Mouse (Mus musculus) forebrain, embryonic 13.5 days (tissue): ENCODE data around the gene Tpd52l1. TPM values are rescaled to one million over a fixed set of nuclear protein-coding genes. Genes with fewer than 3 reads are reported as not detected.

Source experiments
- ATAC-seq: fragments of 200-750 bp; cut with Nextera tagmentation; 2 replicates; pipeline ENCODE4 v1.8.0; 2017
- H3K27ac ChIP-seq: fragments of 300-500 bp; sonication (generic); 2 replicates; pipeline ENCODE4 v1.5.1; 2015; ENCODE audit warnings: inconsistent platforms, mild to moderate bottlenecking, moderate library complexity
- H3K27me3 ChIP-seq: fragments of 300-500 bp; sonication (generic); 2 replicates; pipeline ENCODE4 v1.6.1; 2015; ENCODE audit warnings: mild to moderate bottlenecking, inconsistent platforms
- H3K36me3 ChIP-seq: fragments of 300-500 bp; sonication (generic); 2 replicates; pipeline ENCODE4 v1.6.1; 2015; ENCODE audit warnings: mild to moderate bottlenecking, inconsistent platforms; ENCODE audit not compliant: poor library complexity, severe bottlenecking
- H3K4me1 ChIP-seq: fragments of 300-500 bp; sonication (generic); 2 replicates; pipeline ENCODE4 v1.6.1; 2015; ENCODE audit warnings: inconsistent platforms
- H3K4me2 ChIP-seq: fragments of 300-500 bp; sonication (generic); 2 replicates; pipeline ENCODE4 v1.6.1; 2015; ENCODE audit warnings: inconsistent platforms, mild to moderate bottlenecking, moderate library complexity
- H3K4me3 ChIP-seq: fragments of 300-500 bp; sonication (generic); 2 replicates; pipeline ENCODE4 v1.5.1; 2015; ENCODE audit warnings: mild to moderate bottlenecking, inconsistent platforms
- H3K9ac ChIP-seq: fragments of 300-500 bp; sonication (generic); 2 replicates; pipeline ENCODE4 v1.6.1; 2015; ENCODE audit warnings: mild to moderate bottlenecking, inconsistent platforms
- H3K9me3 ChIP-seq: fragments of 300-500 bp; sonication (generic); replicated peaks from 2 replicates; pipeline ENCODE4 v1.6.1; 2016; ENCODE audit warnings: inconsistent platforms
- WGBS: fragments of 180-500 bp; shearing (Covaris S2); methylation state at CpG from one replicate; pipeline ENCODE4 v1.1.7; 2015; 5-methylcytosine and 5-hydroxymethylcytosine counted together
- polyA plus RNA-seq: library from polyadenylated mRNA; unstranded; fragments of >200 nt; fragmentation: Nextera tagmentation; extraction: Ambion mirVana; gene quantifications from 2 replicates; pipeline ENCODE4 v1.2.1, GENCODE M21; 2015

Gene Tpd52l1
- 10.7 and 12.5 TPM in 2 replicates for polyA plus RNA-seq

DNA sequence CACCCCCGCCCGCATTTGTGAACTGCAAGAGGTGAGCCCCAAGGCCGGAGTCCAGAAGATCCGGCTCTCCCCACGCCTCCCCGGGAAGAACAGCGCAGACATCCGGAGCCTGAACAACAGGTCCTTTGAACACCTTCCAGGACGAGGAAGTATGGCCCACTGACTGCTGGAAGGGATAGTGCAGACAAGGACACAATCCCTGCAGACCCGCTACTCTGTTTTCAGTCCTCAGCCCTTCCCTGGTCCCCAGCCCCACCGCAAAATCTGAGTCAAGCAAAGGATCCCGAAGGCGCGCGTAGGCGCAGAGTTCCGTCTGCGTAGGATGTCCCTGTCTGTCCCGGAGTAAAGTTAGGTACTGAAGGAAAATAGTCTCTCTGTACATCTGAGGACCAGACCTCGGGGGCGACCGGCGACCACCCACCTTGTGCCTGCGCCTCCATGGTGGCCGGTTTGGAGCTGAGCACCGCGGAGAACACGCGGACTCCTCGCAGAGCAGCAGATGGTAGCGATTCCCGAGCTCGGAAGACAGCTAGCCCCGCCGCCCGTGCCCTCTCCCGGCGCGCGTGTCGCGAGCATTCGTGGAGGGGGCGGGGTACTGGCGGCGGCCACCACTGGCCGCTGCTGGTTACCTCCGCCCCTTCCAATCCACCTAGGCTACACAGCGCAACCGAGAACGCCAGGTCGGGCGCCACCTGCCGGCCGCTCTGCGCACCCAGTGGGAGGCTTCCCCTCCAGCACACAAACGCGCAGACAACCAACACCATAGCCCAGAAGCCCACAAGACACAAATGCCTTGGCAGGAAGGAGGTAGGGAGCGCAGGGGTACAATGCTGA is at the start of gene Tpd52l1:
TSS of gene Tpd52l1 (minus strand) at position 668 of the 834 bp plus-strand sequence.
- peak within 1 kb of the TSS; percentile 61 for H3K4me3 ChIP-seq
- 1% methylated on average over 59 of the region's 59 CpGs for WGBS
- peak within 1 kb of the TSS; percentile 66 for H3K4me2 ChIP-seq
- peak within 1 kb of the TSS; percentile 53 for H3K9ac ChIP-seq
- no peak within 1 kb of the TSS for H3K27ac ChIP-seq
- H3K27me3 ChIP-seq = no peaks in the 10 kb centered on the region
- ATAC-seq = peak; percentile 99
- no peaks in the 10 kb centered on the region for H3K9me3 ChIP-seq
- no peaks in the 10 kb centered on the region for H3K36me3 ChIP-seq
- H3K4me1 ChIP-seq = peaks cover 4% of the 10 kb centered on the region; the same call in 1 of the 2 replicates

DNA sequence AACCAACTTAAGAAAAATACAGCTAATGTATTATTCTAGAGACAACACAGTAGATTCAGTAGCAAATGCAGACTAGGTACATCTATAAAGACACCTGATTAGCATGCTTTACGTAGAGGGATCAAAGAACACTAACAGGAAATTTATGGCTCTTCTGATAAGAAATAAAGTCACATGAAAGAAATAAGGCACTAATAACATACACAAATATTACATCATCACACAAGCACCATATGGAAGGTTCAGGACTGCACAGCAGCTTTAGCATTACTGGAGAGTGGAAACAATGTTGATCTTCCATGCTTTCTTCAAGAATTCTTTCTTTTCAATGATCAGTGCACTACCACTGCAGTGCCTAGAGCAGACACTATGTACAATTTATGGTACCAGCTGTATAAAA is 48.5 kb upstream of the Tpd52l1 start:
- no peak overlapping the region for H3K9ac ChIP-seq
- H3K9me3 ChIP-seq = 0 out of 2 replicates have a peak, but pooled peaks cover 4% of the 10 kb centered on the region
- H3K4me1 ChIP-seq = no peaks in the 10 kb centered on the region
- H3K4me2 ChIP-seq = no peak overlapping the region
- H3K36me3 ChIP-seq = no peaks in the 10 kb centered on the region
- no peak overlapping the region for H3K4me3 ChIP-seq
- H3K27me3 ChIP-seq = no peaks in the 10 kb centered on the region
- WGBS = 91% methylated on average over 1 of the region's 1 CpGs
- no peak for ATAC-seq
- no peak overlapping the region for H3K27ac ChIP-seq

DNA sequence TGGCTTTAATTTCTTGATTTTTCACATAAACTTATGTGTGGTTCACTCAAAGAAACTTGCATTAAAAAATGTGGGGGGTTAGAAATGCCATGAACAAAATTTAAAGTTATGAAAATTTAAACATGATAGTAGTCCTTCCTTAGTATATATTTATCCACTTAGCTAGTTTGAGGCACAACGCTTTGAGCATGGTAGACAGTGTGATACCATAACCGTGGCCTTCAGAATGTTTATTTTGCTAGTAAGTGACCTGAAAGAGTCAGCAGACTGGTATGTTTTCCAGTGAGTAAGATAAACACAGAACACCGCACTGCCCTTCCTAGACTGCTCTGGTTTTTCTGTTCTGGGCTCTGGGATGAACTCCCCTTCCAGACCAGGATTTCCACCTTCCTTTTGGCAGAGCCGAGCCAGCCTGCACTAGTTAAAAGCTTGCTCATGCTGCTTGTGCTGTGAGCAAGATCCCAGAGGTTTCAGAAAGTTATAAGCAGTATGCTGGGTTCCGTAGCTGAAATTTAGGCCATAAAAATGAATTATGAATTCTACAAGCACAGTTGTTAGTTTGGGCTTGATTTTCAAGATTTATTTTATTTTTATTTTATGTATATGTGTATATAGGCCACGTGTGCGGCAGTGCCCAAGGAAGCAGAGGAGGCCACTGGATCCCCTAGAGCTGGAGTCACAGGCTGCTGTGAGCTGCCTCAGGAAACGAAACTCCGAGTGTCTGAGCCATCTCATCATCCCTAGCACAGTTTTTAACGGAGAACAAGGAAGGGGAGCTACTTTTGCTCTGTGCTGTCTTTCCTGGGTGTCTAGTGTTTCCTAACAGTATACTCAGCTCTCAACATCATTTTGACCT is 21.5 kb upstream of the Tpd52l1 start:
- no peak overlapping the region for H3K9ac ChIP-seq
- H3K4me2 ChIP-seq = no peak overlapping the region
- H3K27ac ChIP-seq = no peak overlapping the region
- no peaks in the 10 kb centered on the region for H3K9me3 ChIP-seq
- H3K4me1 ChIP-seq = no peaks in the 10 kb centered on the region
- no peaks in the 10 kb centered on the region for H3K27me3 ChIP-seq
- no peak for ATAC-seq
- WGBS = 82% methylated on average over 10 of the region's 10 CpGs
- H3K4me3 ChIP-seq = no peak overlapping the region
- no peaks in the 10 kb centered on the region for H3K36me3 ChIP-seq

DNA sequence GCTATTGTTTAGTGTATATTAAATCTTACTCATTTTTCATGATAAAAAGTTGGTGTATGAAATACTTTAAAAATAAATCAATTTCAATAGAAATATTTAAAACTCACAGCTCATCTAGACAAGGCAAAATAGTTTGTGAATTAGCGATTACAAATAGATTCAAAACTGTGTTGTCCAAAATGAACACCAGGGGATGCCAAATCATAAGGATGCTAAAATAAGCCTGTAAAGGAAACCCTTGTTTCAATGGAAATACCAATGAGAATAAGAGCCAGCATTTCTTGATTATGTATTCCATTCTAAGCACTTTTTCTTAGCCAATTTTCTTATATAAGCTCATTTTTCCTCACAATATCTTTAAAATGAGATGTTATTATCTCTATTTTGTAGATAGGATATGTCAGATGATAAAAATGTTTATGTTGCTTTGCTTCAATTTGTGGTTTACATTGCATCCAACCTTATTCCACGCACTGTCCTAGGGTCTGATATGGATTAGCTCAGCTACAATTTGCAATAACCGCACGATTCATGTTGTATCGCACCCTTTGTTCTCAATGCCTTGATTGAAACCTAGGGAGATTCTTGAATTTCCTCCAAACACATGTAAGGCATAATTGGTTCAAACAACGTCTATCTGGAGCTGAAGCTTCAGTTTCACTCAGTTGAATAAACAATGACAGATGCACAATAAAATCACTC is 20.2 kb upstream of the Tpd52l1 start:
- no peak overlapping the region for H3K27ac ChIP-seq
- no peaks in the 10 kb centered on the region for H3K4me1 ChIP-seq
- no peak overlapping the region for H3K4me3 ChIP-seq
- 87% methylated on average over 6 of the region's 6 CpGs for WGBS
- no peaks in the 10 kb centered on the region for H3K27me3 ChIP-seq
- no peak overlapping the region for H3K4me2 ChIP-seq
- H3K9me3 ChIP-seq = no peaks in the 10 kb centered on the region
- no peak overlapping the region for H3K9ac ChIP-seq
- ATAC-seq = peak; percentile 58; the same call in 1 of the 2 replicates
- no peaks in the 10 kb centered on the region for H3K36me3 ChIP-seq

DNA sequence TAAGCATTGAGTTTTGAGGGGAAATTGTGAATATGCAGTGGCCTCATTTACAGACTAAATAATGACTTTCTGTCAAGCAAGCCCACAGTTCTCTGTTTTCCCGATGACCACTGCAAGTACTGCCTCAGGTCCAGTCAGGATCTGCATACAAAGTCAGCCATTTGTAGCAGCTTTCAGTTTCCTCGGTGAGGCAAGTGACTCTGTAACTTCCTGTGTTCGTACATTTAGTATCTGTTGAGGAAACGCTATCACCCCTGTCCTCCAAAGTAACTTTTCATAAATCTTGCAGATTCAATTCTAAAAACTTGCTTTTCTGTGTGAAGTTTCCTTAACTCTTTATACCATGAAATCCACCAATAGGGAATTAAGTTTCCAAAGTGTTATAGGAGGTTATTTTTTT is 19.7 kb upstream of the Tpd52l1 start:
- no peaks in the 10 kb centered on the region for H3K27me3 ChIP-seq
- no peak overlapping the region for H3K4me3 ChIP-seq
- no peak overlapping the region for H3K4me2 ChIP-seq
- ATAC-seq = no peak
- no peak overlapping the region for H3K9ac ChIP-seq
- no peak overlapping the region for H3K27ac ChIP-seq
- H3K9me3 ChIP-seq = no peaks in the 10 kb centered on the region
- WGBS = 86% methylated on average over 4 of the region's 4 CpGs
- no peaks in the 10 kb centered on the region for H3K36me3 ChIP-seq
- H3K4me1 ChIP-seq = no peaks in the 10 kb centered on the region

DNA sequence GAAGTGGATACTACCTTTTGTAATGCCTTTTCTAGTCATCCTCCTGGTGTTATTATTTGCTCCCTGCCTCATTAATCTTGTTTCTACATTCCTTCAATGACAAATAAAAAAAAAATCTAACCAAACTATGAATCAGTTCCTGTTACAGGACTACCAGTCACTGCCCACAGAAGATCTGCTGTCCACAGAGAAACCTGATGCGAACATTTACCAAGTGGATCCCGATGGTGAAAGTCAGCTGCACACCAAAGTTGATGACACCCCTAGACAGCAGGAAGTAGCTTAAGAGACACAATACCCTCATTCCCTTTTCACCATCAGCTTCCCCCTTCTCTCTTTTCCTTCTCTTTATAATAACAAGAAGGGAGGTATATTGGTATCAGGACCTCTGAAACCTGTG is 17.3 kb upstream of the Tpd52l1 start:
- H3K36me3 ChIP-seq = no peaks in the 10 kb centered on the region
- WGBS = 92% methylated on average over 2 of the region's 2 CpGs
- H3K9me3 ChIP-seq = no peaks in the 10 kb centered on the region
- H3K4me1 ChIP-seq = no peaks in the 10 kb centered on the region
- H3K9ac ChIP-seq = no peak overlapping the region
- H3K27me3 ChIP-seq = no peaks in the 10 kb centered on the region
- ATAC-seq = no peak
- no peak overlapping the region for H3K27ac ChIP-seq
- no peak overlapping the region for H3K4me2 ChIP-seq
- H3K4me3 ChIP-seq = no peak overlapping the region

DNA sequence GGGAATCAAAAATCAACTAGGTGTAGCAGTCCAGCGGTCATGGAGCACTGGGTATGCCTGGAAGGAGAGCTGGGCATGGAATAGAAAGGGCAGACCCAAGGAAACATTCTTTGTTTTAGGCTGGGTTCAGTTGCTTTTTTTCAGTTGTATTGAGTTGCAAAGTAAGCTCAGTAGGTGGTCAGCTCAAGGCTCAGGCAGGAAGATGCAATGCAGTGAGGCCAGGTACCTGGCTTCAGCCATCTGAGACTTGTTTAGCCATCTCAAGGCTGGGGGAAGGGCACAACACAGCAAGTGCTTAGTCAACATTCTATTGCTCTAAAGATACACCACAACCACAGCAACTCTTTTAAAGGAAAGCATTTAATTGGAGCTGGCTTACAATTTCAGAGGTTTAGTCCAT is 11.0 kb upstream of the Tpd52l1 start:
- WGBS = 36% methylated on average over 1 of the region's 1 CpGs
- H3K4me1 ChIP-seq = no peaks in the 10 kb centered on the region
- H3K9ac ChIP-seq = no peak overlapping the region
- H3K4me3 ChIP-seq = no peak overlapping the region
- H3K36me3 ChIP-seq = no peaks in the 10 kb centered on the region
- no peaks in the 10 kb centered on the region for H3K27me3 ChIP-seq
- H3K4me2 ChIP-seq = no peak overlapping the region
- no peaks in the 10 kb centered on the region for H3K9me3 ChIP-seq
- H3K27ac ChIP-seq = no peak overlapping the region
- no peak for ATAC-seq

DNA sequence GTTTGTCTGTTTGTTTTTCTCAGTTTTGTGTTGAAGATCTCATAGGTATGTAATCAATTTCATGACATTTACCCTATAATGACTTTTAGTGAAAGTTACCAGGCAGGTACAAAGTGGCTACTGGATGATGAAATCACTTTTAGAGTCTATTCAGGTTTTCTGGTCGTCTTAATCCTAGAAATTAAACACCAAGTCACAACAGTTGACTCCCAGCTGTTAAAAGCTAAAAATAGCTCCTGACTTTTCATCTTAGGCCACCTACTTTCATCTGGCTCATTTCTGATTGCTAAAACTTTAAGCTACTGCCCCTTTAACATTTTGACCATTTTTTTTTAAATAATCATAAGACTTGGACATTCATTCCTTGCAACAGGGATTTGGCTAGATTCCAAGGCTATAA is 1.3 kb upstream of the Tpd52l1 start:
- 62% methylated on average over 1 of the region's 1 CpGs for WGBS
- H3K27me3 ChIP-seq = no peaks in the 10 kb centered on the region
- no peaks in the 10 kb centered on the region for H3K9me3 ChIP-seq
- H3K36me3 ChIP-seq = no peaks in the 10 kb centered on the region
- H3K4me3 ChIP-seq = no peak overlapping the region
- no peak overlapping the region for H3K9ac ChIP-seq
- H3K4me2 ChIP-seq = no peak overlapping the region
- no peak for ATAC-seq
- no peak overlapping the region for H3K27ac ChIP-seq
- peaks cover 4% of the 10 kb centered on the region; the same call in 1 of the 2 replicates for H3K4me1 ChIP-seq

DNA sequence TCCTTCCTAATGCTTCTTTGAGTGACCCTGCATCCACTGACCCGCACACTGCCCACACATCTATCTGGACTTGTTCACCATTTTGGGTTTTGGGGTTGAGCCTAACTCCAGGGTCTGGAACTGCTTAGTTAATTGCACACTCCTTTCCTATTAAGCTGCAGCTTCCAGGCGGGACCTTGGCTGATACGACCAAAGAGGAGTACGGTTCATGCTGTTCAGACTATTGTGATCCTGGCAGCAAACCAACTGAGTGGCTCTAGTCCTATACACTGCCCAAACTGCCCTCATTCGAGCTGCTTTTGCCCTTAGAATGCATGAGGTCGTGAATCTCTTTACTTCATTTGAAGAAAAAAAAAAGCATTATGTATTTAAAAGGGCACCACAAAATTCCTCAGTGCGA is 1.6 kb downstream of the Tpd52l1 start:
- Histone ChIP-seq H3K27me3 (no peaks in the 10 kb centered on the region), H3K9me3 (no peaks in the 10 kb centered on the region), H3K36me3 (no peaks in the 10 kb centered on the region), H3K4me3 (no peak overlapping the region), H3K27ac (no peak overlapping the region), H3K9ac (no peak overlapping the region), H3K4me1 (peaks cover 4% of the 10 kb centered on the region; the same call in 1 of the 2 replicates), H3K4me2 (no peak overlapping the region)
- WGBS = 56% methylated on average over 7 of the region's 7 CpGs
- no peak for ATAC-seq

DNA sequence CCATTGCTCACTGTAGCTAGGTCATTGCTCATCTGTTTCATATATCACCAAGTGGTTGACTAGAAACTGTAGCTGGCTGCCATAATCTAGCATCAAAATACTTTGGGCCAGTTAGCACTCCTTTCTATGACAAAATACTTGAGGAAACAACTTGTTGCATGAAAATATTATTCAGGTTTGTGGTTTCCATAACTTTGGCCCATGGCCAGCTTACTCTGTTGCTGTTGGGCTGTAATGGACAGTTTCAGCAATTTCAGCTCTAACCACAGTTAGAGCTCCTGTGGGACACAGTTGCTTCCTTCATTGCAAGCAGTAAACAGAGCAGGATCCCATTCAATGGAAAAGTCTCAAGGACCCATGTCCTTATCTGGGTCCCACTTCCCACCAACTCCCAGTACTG is 4.3 kb downstream of the Tpd52l1 start:
- H3K4me2 ChIP-seq = no peak overlapping the region
- H3K4me3 ChIP-seq = no peak overlapping the region
- H3K27me3 ChIP-seq = no peaks in the 10 kb centered on the region
- no peaks in the 10 kb centered on the region for H3K36me3 ChIP-seq
- ATAC-seq = no peak
- H3K4me1 ChIP-seq = peaks cover 4% of the 10 kb centered on the region; the same call in 1 of the 2 replicates
- H3K9ac ChIP-seq = no peak overlapping the region
- no peak overlapping the region for H3K27ac ChIP-seq
- H3K9me3 ChIP-seq = no peaks in the 10 kb centered on the region

DNA sequence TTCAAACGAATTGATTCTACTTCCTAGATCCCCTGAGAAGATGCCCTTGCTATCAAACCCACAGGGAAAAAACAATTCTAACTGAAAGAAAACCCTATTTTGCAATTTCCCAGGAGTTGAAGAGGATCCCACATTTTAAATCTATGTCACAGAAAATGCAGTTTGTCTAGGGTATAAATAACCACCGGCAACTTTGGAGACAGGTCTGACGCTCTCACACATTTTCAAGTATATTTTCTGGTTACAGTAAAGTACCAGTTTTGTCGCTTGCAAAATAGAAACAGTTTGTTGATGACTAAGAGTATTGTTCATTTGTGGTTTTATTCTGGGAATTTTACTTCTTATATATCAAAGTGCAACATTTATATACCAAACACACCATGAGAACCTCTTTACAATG is 9.7 kb downstream of the Tpd52l1 start:
- WGBS = 82% methylated on average over 4 of the region's 4 CpGs
- no peaks in the 10 kb centered on the region for H3K4me1 ChIP-seq
- H3K4me3 ChIP-seq = no peak overlapping the region
- ATAC-seq = no peak
- H3K27me3 ChIP-seq = no peaks in the 10 kb centered on the region
- H3K27ac ChIP-seq = no peak overlapping the region
- no peak overlapping the region for H3K4me2 ChIP-seq
- H3K36me3 ChIP-seq = no peaks in the 10 kb centered on the region
- H3K9me3 ChIP-seq = no peaks in the 10 kb centered on the region
- no peak overlapping the region for H3K9ac ChIP-seq

DNA sequence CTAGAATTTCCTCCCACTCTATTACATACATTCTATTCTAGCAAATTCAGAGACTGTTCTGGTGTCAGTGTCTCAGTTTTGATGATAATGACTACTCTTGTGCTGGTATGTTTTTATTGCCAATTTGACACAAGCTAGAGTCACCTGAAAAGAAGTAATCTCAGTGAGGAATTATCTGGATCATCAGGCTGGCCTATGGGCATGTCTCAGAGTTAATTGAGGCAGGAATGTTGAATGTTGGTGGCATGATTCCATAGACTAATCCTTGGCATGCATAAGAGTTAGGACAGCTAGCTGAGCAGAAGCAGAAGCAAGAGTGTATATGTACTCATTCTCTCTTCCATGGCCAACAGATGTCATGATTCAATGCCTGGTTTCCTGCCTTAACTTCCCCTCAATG is 27.8 kb downstream of the Tpd52l1 start:
- H3K27ac ChIP-seq = no peak overlapping the region
- H3K9ac ChIP-seq = no peak overlapping the region
- no peaks in the 10 kb centered on the region for H3K27me3 ChIP-seq
- no peak overlapping the region for H3K4me2 ChIP-seq
- ATAC-seq = no peak
- H3K4me3 ChIP-seq = no peak overlapping the region
- no peaks in the 10 kb centered on the region for H3K36me3 ChIP-seq
- H3K9me3 ChIP-seq = no peaks in the 10 kb centered on the region
- H3K4me1 ChIP-seq = no peaks in the 10 kb centered on the region
